Mouse (Mus musculus): ENCODE data around the gene Agbl1. TPM values are rescaled to one million over a fixed set of nuclear protein-coding genes. Genes with fewer than 3 reads are reported as not detected.

Gene Agbl1
- polyA plus RNA-seq, 1 experiment from 2014 or later = 0.16 TPM

DNA sequence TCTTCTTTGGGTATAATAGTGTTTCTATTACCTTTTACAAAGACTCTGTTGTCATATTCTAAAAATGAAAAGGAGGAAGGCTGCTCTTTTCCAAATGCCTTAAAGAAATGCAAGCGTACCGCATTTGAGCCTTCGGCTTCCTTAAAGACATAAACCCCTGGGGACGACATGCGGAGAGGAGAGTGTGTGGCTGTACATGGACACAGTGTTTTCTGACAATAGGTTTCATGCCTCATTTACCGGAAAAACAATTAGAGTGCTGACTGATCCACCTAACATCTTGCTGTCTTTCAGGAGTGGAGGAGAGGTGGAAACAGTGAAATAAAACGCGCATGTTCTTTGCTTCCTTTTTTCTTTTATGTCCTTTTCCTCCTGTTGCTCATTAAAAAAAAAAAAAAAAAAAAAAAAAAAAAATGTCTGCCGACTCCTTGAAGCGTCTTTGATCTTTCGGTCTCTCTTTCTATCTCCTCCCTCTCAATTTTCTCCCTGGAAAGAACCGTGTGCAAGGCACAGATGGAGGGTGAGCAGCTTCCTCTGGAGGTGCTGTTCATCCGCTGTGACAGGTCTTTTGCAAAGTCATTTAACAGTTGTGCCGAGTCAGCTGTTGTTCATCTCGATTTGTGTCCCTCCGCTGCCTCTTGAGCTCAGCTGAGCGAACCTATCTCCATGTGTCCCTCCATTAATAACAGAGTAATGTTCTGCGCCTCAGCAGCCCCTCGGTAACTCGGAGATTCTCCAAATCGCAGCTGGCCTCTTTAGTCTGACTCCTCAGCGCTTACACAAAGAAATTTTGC, 659.9 kb downstream of the Agbl1 start:
- Histone ChIP-seq H3K27me3 (ENCODE audit: control insufficient read depth, insufficient read depth, low read length) (no peaks in the 10 kb centered on the region), H3K36me3 (ENCODE audit: control insufficient read depth, insufficient read depth, low read length) (no peaks in the 10 kb centered on the region), H3K9ac (replicated peaks; ENCODE audit: low read length) (no peak overlapping the region), H3K4me3 (replicated peaks; ENCODE audit: low read depth, low read length) (peak overlapping the region; percentile 20; the same call in 1 of the 2 replicates), H3K4me1 (ENCODE audit: control insufficient read depth, insufficient read depth, low read length) (no peaks in the 10 kb centered on the region), H3K27ac (replicated peaks; ENCODE audit: low read depth, low read length) (peak overlapping the region; percentile 49; the same call in 1 of the 2 replicates), H3K9me3 (ENCODE audit: control insufficient read depth, low read length) (no peaks in the 10 kb centered on the region), H3K4me2 (ENCODE audit: low read length) (peak overlapping the region; percentile 44)
- WGBS = 30% methylated on average over 22 of the region's 22 CpGs
- no peak; the same call in 1 of the 2 replicates for ATAC-seq (ENCODE audit: low FRiP score, low TSS enrichment)
- DNase-seq = peak; percentile 76

DNA sequence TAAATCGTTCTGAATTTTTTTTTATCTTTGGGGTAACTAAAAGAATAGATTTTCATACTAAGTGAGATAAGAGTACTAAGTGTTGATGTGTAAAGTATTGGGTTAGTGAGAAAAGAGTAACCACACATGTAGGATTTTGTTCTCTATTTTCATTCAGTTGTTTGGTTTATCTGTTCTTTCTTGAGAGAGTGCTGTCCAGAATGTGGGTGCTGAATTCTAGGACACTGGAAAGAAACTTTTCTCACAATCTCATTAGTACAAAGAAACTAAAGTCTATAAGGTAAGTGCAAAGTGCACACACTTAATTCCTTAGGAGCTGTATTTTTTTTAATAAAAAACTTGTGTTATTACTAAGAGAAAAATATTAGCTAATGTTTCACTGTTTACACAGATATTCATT, 674.4 kb downstream of the Agbl1 start:
- Histone ChIP-seq H3K4me3 (replicated peaks; ENCODE audit: low read depth, low read length) (no peak overlapping the region), H3K36me3 (ENCODE audit: control insufficient read depth, insufficient read depth, low read length) (no peaks in the 10 kb centered on the region), H3K27ac (replicated peaks; ENCODE audit: low read depth, low read length) (no peak overlapping the region), H3K9me3 (ENCODE audit: control insufficient read depth, low read length) (no peaks in the 10 kb centered on the region), H3K4me2 (ENCODE audit: low read length) (no peak overlapping the region), H3K9ac (replicated peaks; ENCODE audit: low read length) (no peak overlapping the region), H3K27me3 (ENCODE audit: control insufficient read depth, insufficient read depth, low read length) (no peaks in the 10 kb centered on the region), H3K4me1 (ENCODE audit: control insufficient read depth, insufficient read depth, low read length) (no peaks in the 10 kb centered on the region)
- 94% methylated on average over 1 of the region's 1 CpGs for WGBS
- ATAC-seq (ENCODE audit: low FRiP score, low TSS enrichment) (no peak), DNase-seq (no peak)

DNA sequence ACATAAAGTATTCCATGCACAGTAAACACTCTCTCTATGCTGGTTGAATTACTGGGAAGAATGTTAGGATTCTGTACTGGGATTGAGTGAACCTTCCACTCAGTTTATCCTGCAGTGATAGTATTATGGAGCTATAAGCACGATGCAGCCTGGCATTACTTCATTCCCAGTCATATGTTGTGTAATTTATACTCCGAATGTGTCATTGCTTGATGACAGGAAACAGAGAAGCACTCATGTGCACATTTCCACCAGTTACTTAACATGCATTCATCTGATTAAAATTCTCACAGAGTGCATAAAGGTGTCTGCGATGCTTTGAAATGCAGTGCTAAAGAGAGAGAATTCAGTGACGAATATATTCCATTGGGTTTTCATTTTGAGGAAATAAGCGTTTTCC, 682.0 kb downstream of the Agbl1 start:
- Histone ChIP-seq H3K9ac (replicated peaks; ENCODE audit: low read length) (no peak overlapping the region), H3K36me3 (ENCODE audit: control insufficient read depth, insufficient read depth, low read length) (no peaks in the 10 kb centered on the region), H3K4me2 (ENCODE audit: low read length) (no peak overlapping the region), H3K27me3 (ENCODE audit: control insufficient read depth, insufficient read depth, low read length) (no peaks in the 10 kb centered on the region), H3K4me3 (replicated peaks; ENCODE audit: low read depth, low read length) (no peak overlapping the region), H3K9me3 (ENCODE audit: control insufficient read depth, low read length) (no peaks in the 10 kb centered on the region), H3K27ac (replicated peaks; ENCODE audit: low read depth, low read length) (no peak overlapping the region), H3K4me1 (ENCODE audit: control insufficient read depth, insufficient read depth, low read length) (no peaks in the 10 kb centered on the region)
- 88% methylated on average over 5 of the region's 5 CpGs for WGBS
- no peak for ATAC-seq (ENCODE audit: low FRiP score, low TSS enrichment)
- no peak for DNase-seq

DNA sequence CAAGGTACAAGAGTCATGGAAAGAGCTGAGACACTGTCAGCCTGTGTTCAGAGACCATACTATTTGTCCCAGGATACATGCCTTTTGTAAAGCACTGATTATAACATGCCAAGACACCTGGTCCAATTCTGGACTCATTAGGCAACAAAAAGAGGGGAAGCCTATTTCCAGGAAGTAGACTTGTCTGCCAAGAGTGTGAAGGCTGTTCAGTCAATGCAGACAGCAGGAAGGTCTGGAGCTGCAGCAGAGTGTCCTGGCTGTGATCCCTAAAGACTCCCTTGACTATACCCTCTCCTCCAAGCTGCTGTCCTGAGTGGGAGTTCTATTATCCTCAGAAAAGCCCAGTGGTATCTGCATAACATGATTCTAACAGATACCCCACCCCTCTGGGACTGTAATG, 689.2 kb downstream of the Agbl1 start:
- Histone ChIP-seq H3K9ac (replicated peaks; ENCODE audit: low read length) (no peak overlapping the region), H3K4me1 (ENCODE audit: control insufficient read depth, insufficient read depth, low read length) (no peaks in the 10 kb centered on the region), H3K9me3 (ENCODE audit: control insufficient read depth, low read length) (no peaks in the 10 kb centered on the region), H3K36me3 (ENCODE audit: control insufficient read depth, insufficient read depth, low read length) (no peaks in the 10 kb centered on the region), H3K27ac (replicated peaks; ENCODE audit: low read depth, low read length) (no peak overlapping the region), H3K4me3 (replicated peaks; ENCODE audit: low read depth, low read length) (no peak overlapping the region), H3K4me2 (ENCODE audit: low read length) (no peak overlapping the region), H3K27me3 (ENCODE audit: control insufficient read depth, insufficient read depth, low read length) (no peaks in the 10 kb centered on the region)
- ATAC-seq (ENCODE audit: low FRiP score, low TSS enrichment) (no peak), DNase-seq (no peak)

DNA sequence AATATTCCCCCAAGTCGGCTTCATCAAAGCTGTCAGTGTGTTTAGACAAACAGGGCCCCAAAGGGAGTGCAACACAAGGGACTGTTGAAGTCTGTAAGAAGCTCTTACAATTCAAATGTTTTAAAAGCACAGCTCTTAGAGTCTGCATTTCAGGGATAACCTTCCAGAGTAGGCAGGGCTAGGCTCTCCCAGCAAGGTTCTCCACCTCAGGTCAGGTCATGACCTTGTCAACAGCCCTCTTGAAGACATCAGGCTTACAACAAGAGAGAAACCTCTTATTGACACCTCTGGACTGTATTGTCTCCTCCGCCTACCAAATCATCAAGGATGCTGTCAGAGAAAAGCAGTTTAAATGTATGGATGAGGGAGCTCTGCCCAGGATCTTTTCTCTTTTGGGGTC, 692.0 kb downstream of the Agbl1 start:
- no peak for DNase-seq
- Histone ChIP-seq H3K4me1 (ENCODE audit: control insufficient read depth, insufficient read depth, low read length) (no peaks in the 10 kb centered on the region), H3K9me3 (ENCODE audit: control insufficient read depth, low read length) (no peaks in the 10 kb centered on the region), H3K9ac (replicated peaks; ENCODE audit: low read length) (no peak overlapping the region), H3K27ac (replicated peaks; ENCODE audit: low read depth, low read length) (no peak overlapping the region), H3K27me3 (ENCODE audit: control insufficient read depth, insufficient read depth, low read length) (no peaks in the 10 kb centered on the region), H3K4me3 (replicated peaks; ENCODE audit: low read depth, low read length) (no peak overlapping the region), H3K4me2 (ENCODE audit: low read length) (no peak overlapping the region), H3K36me3 (ENCODE audit: control insufficient read depth, insufficient read depth, low read length) (no peaks in the 10 kb centered on the region)
- WGBS = 68% methylated on average over 2 of the region's 2 CpGs
- no peak for ATAC-seq (ENCODE audit: low FRiP score, low TSS enrichment)

DNA sequence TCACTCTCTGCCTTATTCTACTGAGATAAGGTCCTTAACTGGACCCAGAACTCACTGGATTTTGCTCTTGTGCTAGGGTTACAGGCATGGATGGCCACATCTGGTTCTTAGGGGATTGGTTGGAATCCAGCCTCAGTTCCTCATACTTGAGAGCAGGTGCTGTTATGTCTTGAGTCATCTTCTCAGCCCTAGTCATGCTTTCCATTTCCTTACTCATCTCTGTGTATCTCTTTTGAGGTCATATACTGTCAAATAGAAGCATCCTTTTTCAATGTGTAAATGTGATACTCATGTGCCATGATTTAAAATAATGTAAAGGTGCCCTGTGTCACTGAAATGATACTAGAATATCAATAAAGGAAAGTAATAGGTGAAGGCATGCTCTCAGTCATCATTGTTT, 705.5 kb downstream of the Agbl1 start:
- H3K27ac ChIP-seq (replicated peaks; ENCODE audit: low read depth, low read length) = no peak overlapping the region
- H3K9ac ChIP-seq (replicated peaks; ENCODE audit: low read length) = no peak overlapping the region

DNA sequence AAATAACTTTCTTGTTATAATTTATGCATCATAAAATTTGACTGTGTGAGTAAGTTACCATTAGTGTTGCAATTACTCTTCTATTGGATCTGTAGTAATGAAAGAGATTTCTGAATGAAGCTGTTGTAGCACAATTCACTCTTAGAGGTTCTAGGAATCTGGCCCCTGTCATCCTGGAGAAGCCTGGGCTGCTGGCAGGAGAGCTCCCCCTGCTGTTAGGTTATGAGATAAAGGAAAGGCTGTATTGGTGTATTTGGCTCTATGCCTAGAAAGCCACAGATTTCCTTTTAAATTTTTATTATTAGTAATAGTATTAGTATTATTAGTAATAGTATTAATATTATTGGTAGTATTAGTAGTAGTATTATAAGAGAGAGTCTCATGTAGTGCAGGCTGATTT, 711.8 kb downstream of the Agbl1 start:
- Histone ChIP-seq H3K4me2 (ENCODE audit: low read length) (no peak overlapping the region), H3K36me3 (ENCODE audit: control insufficient read depth, insufficient read depth, low read length) (no peaks in the 10 kb centered on the region), H3K27ac (replicated peaks; ENCODE audit: low read depth, low read length) (no peak overlapping the region), H3K9ac (replicated peaks; ENCODE audit: low read length) (no peak overlapping the region), H3K27me3 (ENCODE audit: control insufficient read depth, insufficient read depth, low read length) (no peaks in the 10 kb centered on the region), H3K4me3 (replicated peaks; ENCODE audit: low read depth, low read length) (no peak overlapping the region), H3K9me3 (ENCODE audit: control insufficient read depth, low read length) (no peaks in the 10 kb centered on the region), H3K4me1 (ENCODE audit: control insufficient read depth, insufficient read depth, low read length) (no peaks in the 10 kb centered on the region)
- ATAC-seq (ENCODE audit: low FRiP score, low TSS enrichment) = no peak
- peak; percentile 46 for DNase-seq

More for the DNA sequence above, 705.5 kb downstream of the Agbl1 start:
- H3K27me3 ChIP-seq (ENCODE audit: control insufficient read depth, insufficient read depth, low read length) = no peaks in the 10 kb centered on the region
- no peaks in the 10 kb centered on the region for H3K36me3 ChIP-seq (ENCODE audit: control insufficient read depth, insufficient read depth, low read length)
- no peaks in the 10 kb centered on the region for H3K9me3 ChIP-seq (ENCODE audit: control insufficient read depth, low read length)
- no peak overlapping the region for H3K4me3 ChIP-seq (replicated peaks; ENCODE audit: low read depth, low read length)
- DNase-seq (no peak), ATAC-seq (ENCODE audit: low FRiP score, low TSS enrichment) (no peak)
- H3K4me1 ChIP-seq (ENCODE audit: control insufficient read depth, insufficient read depth, low read length) = no peaks in the 10 kb centered on the region
- no peak overlapping the region for H3K4me2 ChIP-seq (ENCODE audit: low read length)

DNA sequence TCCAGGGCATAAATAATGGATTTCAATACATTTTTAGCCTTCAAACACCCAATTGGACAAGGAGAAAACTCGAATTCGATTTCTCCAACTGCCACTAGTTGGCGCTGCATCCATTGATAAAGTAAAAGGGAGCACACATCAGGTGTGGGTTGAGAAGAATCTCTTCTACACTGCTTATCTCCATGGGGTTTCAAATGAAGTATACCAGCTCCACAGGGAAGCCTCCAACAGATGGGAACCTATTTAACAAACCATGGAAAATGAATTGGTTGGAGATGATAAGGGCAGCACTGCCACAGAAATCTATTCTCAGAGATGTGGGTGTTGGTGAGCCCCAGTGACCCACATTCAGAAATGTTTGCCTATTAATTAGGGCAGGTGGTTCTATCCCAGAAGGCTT, 741.6 kb downstream of the Agbl1 start:
- Histone ChIP-seq H3K9me3 (ENCODE audit: control insufficient read depth, low read length) (no peaks in the 10 kb centered on the region), H3K27me3 (ENCODE audit: control insufficient read depth, insufficient read depth, low read length) (no peaks in the 10 kb centered on the region), H3K36me3 (ENCODE audit: control insufficient read depth, insufficient read depth, low read length) (no peaks in the 10 kb centered on the region), H3K4me1 (ENCODE audit: control insufficient read depth, insufficient read depth, low read length) (no peaks in the 10 kb centered on the region), H3K4me3 (replicated peaks; ENCODE audit: low read depth, low read length) (no peak overlapping the region), H3K4me2 (ENCODE audit: low read length) (no peak overlapping the region), H3K9ac (replicated peaks; ENCODE audit: low read length) (no peak overlapping the region), H3K27ac (replicated peaks; ENCODE audit: low read depth, low read length) (no peak overlapping the region)
- WGBS = 20% methylated on average over 3 of the region's 3 CpGs
- peak; percentile 39 for DNase-seq
- no peak for ATAC-seq (ENCODE audit: low FRiP score, low TSS enrichment)

DNA sequence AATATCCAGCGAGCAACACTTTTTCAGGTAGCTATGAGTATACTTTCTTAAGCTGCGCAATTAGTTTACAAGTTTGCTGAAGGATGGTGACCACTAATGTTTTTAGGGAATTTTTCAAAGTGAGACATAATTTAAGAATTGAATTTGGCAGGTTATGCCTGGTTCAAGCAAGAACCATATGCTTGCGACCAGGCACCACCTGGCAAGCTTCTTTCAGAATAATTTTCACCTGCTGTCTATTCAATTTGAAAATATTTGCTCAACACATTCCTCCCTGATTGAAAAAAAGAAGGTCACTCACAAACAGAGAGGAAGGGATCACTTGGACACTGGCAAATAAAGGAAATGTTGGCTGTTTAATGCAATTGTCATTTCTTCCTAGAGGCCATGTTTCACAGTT, 779.9 kb downstream of the Agbl1 start:
- H3K9me3 ChIP-seq (ENCODE audit: control insufficient read depth, low read length) = no peaks in the 10 kb centered on the region
- no peak overlapping the region for H3K4me3 ChIP-seq (replicated peaks; ENCODE audit: low read depth, low read length)
- H3K4me1 ChIP-seq (ENCODE audit: control insufficient read depth, insufficient read depth, low read length) = no peaks in the 10 kb centered on the region
- no peak overlapping the region for H3K4me2 ChIP-seq (ENCODE audit: low read length)
- H3K27ac ChIP-seq (replicated peaks; ENCODE audit: low read depth, low read length) = no peak overlapping the region
- H3K36me3 ChIP-seq (ENCODE audit: control insufficient read depth, insufficient read depth, low read length) = no peaks in the 10 kb centered on the region
- DNase-seq (no peak), ATAC-seq (ENCODE audit: low FRiP score, low TSS enrichment) (no peak)
- H3K9ac ChIP-seq (replicated peaks; ENCODE audit: low read length) = no peak overlapping the region
- WGBS = 91% methylated on average over 3 of the region's 3 CpGs
- no peaks in the 10 kb centered on the region for H3K27me3 ChIP-seq (ENCODE audit: control insufficient read depth, insufficient read depth, low read length)

Data from midbrain, embryonic 14.5 days (tissue).